ENCODE assay signal across 9 mouse cellular contexts in genomic region chr8:117772597-117772996, GRCm38 (mm10). TPM values are rescaled to one million over a fixed set of nuclear protein-coding genes. Genes with fewer than 3 reads are reported as not detected.
DNase-seq lines count a peak whose midpoint lies in the region; ATAC-seq and TF ChIP-seq lines count a peak whose summit lies in the region.
"Had no signal": no experiment of that assay in that cellular context is flagged by ENCODE, and none has a peak within 500 bp of the region (broad histone marks: within the 10 kb centered on the region; RNA-seq: fewer than 3 reads in every experiment).

No protein-coding gene starts in this region.

- intact Hi-C loops in heart, postnatal 25 days (cut with DNase I) = loop anchor here (5.0 kb wide), 1 partner anchor 90 kb away; no protein-coding TSS in a partner anchor

- 53% methylated on average over 2 of the region's 2 CpGs for WGBS in kidney, postnatal 0 days
- 57% methylated on average over 2 of the region's 2 CpGs for WGBS in stomach, embryonic 16.5 days

- no peak overlapping the region for H3K4me2 ChIP-seq in kidney, postnatal 0 days (ENCODE audit: low read length)
- H3K4me2 ChIP-seq in stomach, embryonic 16.5 days (ENCODE audit: low read depth, low read length) = no peak overlapping the region

- no peaks in the 10 kb centered on the region for H3K27me3 ChIP-seq in kidney, postnatal 0 days (ENCODE audit: insufficient read depth, low read length)
- H3K27me3 ChIP-seq in stomach, embryonic 16.5 days (ENCODE audit: control insufficient read depth, insufficient read depth, low read length) = no peaks in the 10 kb centered on the region

- ATAC-seq in kidney, postnatal 0 days (replicated peaks; ENCODE audit: low FRiP score, low read depth) = peak; percentile 79
- ATAC-seq in stomach, embryonic 16.5 days (ENCODE audit: insufficient read depth, low FRiP score) = peak; percentile 41; the same call in 1 of the 2 replicates

- no peak overlapping the region for H3K9ac ChIP-seq in kidney, postnatal 0 days (ENCODE audit: low read depth, low read length)
- H3K9ac ChIP-seq in stomach, embryonic 16.5 days (ENCODE audit: low read length) = no peak overlapping the region

- no peak overlapping the region for H3K4me3 ChIP-seq in kidney, postnatal 0 days (replicated peaks; ENCODE audit: low read depth, low read length)
- H3K4me3 ChIP-seq in stomach, embryonic 16.5 days (replicated peaks; ENCODE audit: low read length) = no peak overlapping the region
- H3K4me3 ChIP-seq: erythroblast, embryonic 14.5 days had no signal

- H3K27ac ChIP-seq in kidney, postnatal 0 days = no peak overlapping the region
- no peak overlapping the region for H3K27ac ChIP-seq in stomach, embryonic 16.5 days (ENCODE audit: low read length)

- no peaks in the 10 kb centered on the region for H3K36me3 ChIP-seq in kidney, postnatal 0 days (ENCODE audit: insufficient read depth, low read length)
- H3K36me3 ChIP-seq in stomach, embryonic 16.5 days (ENCODE audit: control insufficient read depth, insufficient read depth, low read length) = no peaks in the 10 kb centered on the region

- DNase-seq in retina, postnatal 1 day = peak; percentile 32
- DNase-seq in retina, embryonic 14.5 days (ENCODE audit: low spot score) = no peak
- peak; percentile 14 for DNase-seq in NIH3T3 (ENCODE audit: low read depth)
- peak; percentile 44 for DNase-seq in kidney, postnatal 0 days (ENCODE audit: low spot score)
- no peak for DNase-seq in frontal cortex, postnatal 25 days (ENCODE audit: low spot score in 2 of 2)
- no peak for DNase-seq in cerebellum, postnatal 25 days
- no peak for DNase-seq in heart, postnatal 25 days (ENCODE audit: low spot score)

- H3K9me3 ChIP-seq in kidney, postnatal 0 days (replicated peaks; ENCODE audit: low read length) = no peaks in the 10 kb centered on the region
- no peaks in the 10 kb centered on the region for H3K9me3 ChIP-seq in stomach, embryonic 16.5 days (replicated peaks; ENCODE audit: control insufficient read depth, low read length)

- H3K4me1 ChIP-seq in kidney, postnatal 0 days (replicated peaks; ENCODE audit: insufficient read depth, low read length) = no peaks in the 10 kb centered on the region
- no peaks in the 10 kb centered on the region for H3K4me1 ChIP-seq in stomach, embryonic 16.5 days (ENCODE audit: control insufficient read depth, insufficient read depth, low read length)

- peak; percentile 65 for TF ChIP-seq CTCF in kidney, postnatal 0 days (IDR thresholded peaks at IDR 0.05; ENCODE audit: low read depth)

RNA-seq across cellular contexts. Expression of gene Mphosph6, which starts 29.1 kb away (rescaled TPM):
- polyA plus RNA-seq in kidney, postnatal 0 days (2015; fragmentation: Nextera tagmentation; extraction: Ambion mirVana) = 62.2 and 65.3 TPM in 2 replicates
- 54.4 and 60.9 TPM in 2 replicates for polyA plus RNA-seq in stomach, embryonic 16.5 days (2015; fragmentation: Nextera tagmentation; extraction: Ambion mirVana)
- total RNA-seq in heart, postnatal 25 days (2021) = 1 to 10 TPM; 7.2 to 8.2 TPM

Comparison
In these comparisons a context has a peak if more than half of its experiments do, and no peak if none do; other contexts are left out.
1. DNase-seq: peak in retina, postnatal 1 day (single experiment), NIH3T3 (single experiment) and kidney, postnatal 0 days (single experiment); none in retina, embryonic 14.5 days (single experiment), frontal cortex, postnatal 25 days (0 of 2), cerebellum, postnatal 25 days (0 of 2) and heart, postnatal 25 days (single experiment).